Mouse (Mus musculus): ENCODE measurements around the gene Actr5. TPM values are rescaled to one million over a fixed set of nuclear protein-coding genes. Genes with fewer than 3 reads are reported as not detected.

Actr5 gene
- polyA plus RNA-seq, 1 experiment from 2014 or later, result 10.5 TPM

DNA sequence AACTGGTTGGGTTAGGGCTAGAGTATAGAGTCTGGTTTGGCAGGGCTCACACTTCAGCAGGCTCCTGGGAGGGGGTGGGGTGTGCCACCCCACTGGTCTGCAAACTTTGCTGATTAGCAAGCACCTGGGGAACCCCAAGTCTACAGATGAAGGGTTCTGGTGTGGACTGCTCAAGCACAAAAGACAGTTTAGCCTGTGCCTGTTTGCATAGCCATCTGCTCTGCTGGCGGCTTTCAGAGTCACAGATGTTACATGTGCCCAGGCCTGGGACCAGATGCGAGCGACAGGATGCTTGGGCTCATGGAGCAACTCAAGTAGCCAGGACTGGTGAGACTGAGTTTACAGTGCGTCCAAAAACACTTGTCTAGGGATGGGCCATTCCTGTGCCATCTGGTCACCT lies 48.8 kb downstream of the Actr5 start:
- Histone ChIP-seq H3K4me1 (ENCODE audit: control insufficient read depth, insufficient read depth, low read length) (peaks cover 7% of the 10 kb centered on the region; the same call in 1 of the 2 replicates), H3K27me3 (ENCODE audit: control insufficient read depth, insufficient read depth, low read length) (peaks cover 6% of the 10 kb centered on the region; the same call in 1 of the 2 replicates), H3K9ac (replicated peaks; ENCODE audit: low read depth, low read length) (no peak overlapping the region), H3K4me2 (replicated peaks; ENCODE audit: low read depth, low read length) (no peak overlapping the region), H3K4me3 (ENCODE audit: low read depth, low read length) (no peak overlapping the region), H3K36me3 (ENCODE audit: control insufficient read depth, insufficient read depth, low read length) (no peaks in the 10 kb centered on the region), H3K9me3 (ENCODE audit: control insufficient read depth, low read depth, low read length) (no peaks in the 10 kb centered on the region), H3K27ac (ENCODE audit: low read length) (no peak overlapping the region; the same call in 1 of the 2 replicates)
- ATAC-seq (ENCODE audit: insufficient number of reproducible peaks, insufficient read depth, low FRiP score, low read depth), result no peak
- 62% methylated on average over 4 of the region's 4 CpGs for WGBS

DNA sequence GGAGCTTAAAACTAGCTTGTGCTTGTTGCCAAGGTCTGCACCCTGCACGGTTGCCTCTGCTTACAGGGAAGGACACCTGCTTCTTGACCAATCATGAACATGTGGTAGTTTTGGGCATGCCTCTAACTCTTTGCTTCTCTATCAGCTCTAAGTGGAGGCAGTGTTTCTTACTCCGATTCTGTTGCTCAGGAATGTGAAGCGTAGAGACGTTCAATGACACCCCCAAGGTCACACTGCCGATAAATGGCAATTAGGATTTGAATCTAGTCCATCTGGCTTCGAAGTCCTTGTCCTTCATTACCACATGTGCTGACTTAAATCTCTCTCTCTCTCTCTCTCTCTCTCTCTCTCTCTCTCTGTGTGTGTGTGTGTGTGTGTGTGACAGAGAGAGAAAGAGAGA lies 49.4 kb downstream of the Actr5 start:
- ATAC-seq (ENCODE audit: insufficient number of reproducible peaks, insufficient read depth, low FRiP score, low read depth), result no peak
- H3K9me3 ChIP-seq (ENCODE audit: control insufficient read depth, low read depth, low read length), result no peaks in the 10 kb centered on the region
- no peak overlapping the region for H3K4me2 ChIP-seq (replicated peaks; ENCODE audit: low read depth, low read length)
- H3K4me3 ChIP-seq (ENCODE audit: low read depth, low read length), result no peak overlapping the region
- 73% methylated on average over 6 of the region's 6 CpGs for WGBS
- no peaks in the 10 kb centered on the region for H3K27me3 ChIP-seq (ENCODE audit: control insufficient read depth, insufficient read depth, low read length)
- H3K27ac ChIP-seq (ENCODE audit: low read length), result no peak overlapping the region
- 0 out of 2 replicates have a peak, but pooled peaks cover 5% of the 10 kb centered on the region for H3K4me1 ChIP-seq (ENCODE audit: control insufficient read depth, insufficient read depth, low read length)
- no peaks in the 10 kb centered on the region for H3K36me3 ChIP-seq (ENCODE audit: control insufficient read depth, insufficient read depth, low read length)
- no peak overlapping the region for H3K9ac ChIP-seq (replicated peaks; ENCODE audit: low read depth, low read length)

DNA sequence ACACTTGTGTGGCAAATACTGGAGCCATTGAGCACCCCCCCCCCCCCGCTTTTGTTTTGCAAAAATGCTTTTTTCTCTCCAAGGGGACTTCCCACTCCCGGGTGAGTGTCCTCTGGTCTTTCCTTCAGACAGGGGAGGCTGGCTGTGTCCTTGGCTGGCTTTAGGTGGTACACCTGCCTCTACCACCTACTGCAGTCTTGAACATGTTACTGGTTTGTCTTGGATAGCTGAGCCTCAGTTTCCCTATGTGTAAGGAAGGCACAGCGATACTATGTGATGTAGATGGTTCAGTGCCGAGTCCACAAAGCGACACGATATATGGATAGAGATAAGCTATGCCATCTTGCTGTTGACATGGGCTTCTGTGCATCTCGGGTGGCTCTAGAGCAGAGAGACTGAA lies 50.1 kb downstream of the Actr5 start:
- no peaks in the 10 kb centered on the region for H3K36me3 ChIP-seq (ENCODE audit: control insufficient read depth, insufficient read depth, low read length)
- H3K27ac ChIP-seq (ENCODE audit: low read length), result no peak overlapping the region
- no peak overlapping the region for H3K4me2 ChIP-seq (replicated peaks; ENCODE audit: low read depth, low read length)
- WGBS, result 76% methylated on average over 7 of the region's 7 CpGs
- no peak overlapping the region for H3K4me3 ChIP-seq (ENCODE audit: low read depth, low read length)
- no peaks in the 10 kb centered on the region for H3K27me3 ChIP-seq (ENCODE audit: control insufficient read depth, insufficient read depth, low read length)
- no peaks in the 10 kb centered on the region for H3K9me3 ChIP-seq (ENCODE audit: control insufficient read depth, low read depth, low read length)
- 0 out of 2 replicates have a peak, but pooled peaks cover 5% of the 10 kb centered on the region for H3K4me1 ChIP-seq (ENCODE audit: control insufficient read depth, insufficient read depth, low read length)
- no peak for ATAC-seq (ENCODE audit: insufficient number of reproducible peaks, insufficient read depth, low FRiP score, low read depth)
- H3K9ac ChIP-seq (replicated peaks; ENCODE audit: low read depth, low read length), result no peak overlapping the region

DNA sequence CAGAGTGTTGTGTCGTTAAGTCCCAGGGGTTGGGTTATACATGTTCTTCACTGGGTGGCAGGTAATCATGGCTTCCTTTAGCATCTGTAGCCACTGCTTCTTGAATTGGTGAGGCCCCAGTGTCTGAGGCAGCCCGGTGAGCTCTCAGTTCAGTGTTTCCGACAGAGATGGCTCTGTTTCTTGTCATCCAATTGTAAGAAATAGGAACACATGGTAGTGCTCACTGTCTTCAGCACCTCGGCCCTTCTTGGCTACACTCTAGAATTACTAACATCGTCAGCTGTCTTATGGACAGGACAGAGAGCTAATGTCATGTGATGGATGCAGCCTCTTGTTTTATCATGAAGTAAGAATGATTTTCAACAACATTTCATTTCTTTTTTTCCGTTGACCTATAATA lies 50.5 kb downstream of the Actr5 start:
- no peak overlapping the region for H3K27ac ChIP-seq (ENCODE audit: low read length)
- ATAC-seq (ENCODE audit: insufficient number of reproducible peaks, insufficient read depth, low FRiP score, low read depth), result no peak
- WGBS, result 55% methylated on average over 6 of the region's 6 CpGs
- H3K9ac ChIP-seq (replicated peaks; ENCODE audit: low read depth, low read length), result no peak overlapping the region
- H3K4me3 ChIP-seq (ENCODE audit: low read depth, low read length), result no peak overlapping the region
- 0 out of 2 replicates have a peak, but pooled peaks cover 5% of the 10 kb centered on the region for H3K4me1 ChIP-seq (ENCODE audit: control insufficient read depth, insufficient read depth, low read length)
- no peaks in the 10 kb centered on the region for H3K36me3 ChIP-seq (ENCODE audit: control insufficient read depth, insufficient read depth, low read length)
- no peaks in the 10 kb centered on the region for H3K9me3 ChIP-seq (ENCODE audit: control insufficient read depth, low read depth, low read length)
- no peak overlapping the region for H3K4me2 ChIP-seq (replicated peaks; ENCODE audit: low read depth, low read length)
- no peaks in the 10 kb centered on the region for H3K27me3 ChIP-seq (ENCODE audit: control insufficient read depth, insufficient read depth, low read length)

DNA sequence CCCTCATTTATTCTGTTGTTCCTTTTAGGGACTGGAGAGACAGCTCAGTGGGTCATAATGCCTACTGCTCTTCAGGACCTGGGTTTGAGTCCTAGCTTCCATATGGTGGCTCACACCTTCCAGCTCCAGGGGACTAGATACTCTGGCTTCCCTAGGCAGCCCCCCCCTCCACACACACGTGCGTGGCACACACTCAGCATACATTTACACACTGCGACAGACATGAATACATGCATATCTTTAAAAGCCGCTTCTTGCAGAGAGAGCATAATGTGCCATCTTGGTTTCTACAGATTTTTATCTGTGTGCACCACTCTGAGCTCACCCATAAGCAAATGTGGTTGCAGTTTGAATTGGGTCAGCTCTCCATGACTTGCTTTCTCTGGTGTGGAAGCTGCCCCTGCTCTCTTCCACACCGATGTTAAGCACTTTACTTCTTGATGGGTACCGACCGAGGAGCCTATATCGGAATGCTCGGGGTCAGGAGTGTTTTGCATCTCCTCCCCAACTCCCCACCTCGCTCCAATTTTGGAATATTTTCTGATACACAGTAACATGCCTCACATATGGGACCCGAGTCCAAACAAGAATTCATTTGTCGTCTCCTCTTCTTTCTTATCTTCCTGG lies 51.3 kb downstream of the Actr5 start:
- H3K9ac ChIP-seq (replicated peaks; ENCODE audit: low read depth, low read length), result no peak overlapping the region
- 0 out of 2 replicates have a peak, but pooled peaks cover 5% of the 10 kb centered on the region for H3K4me1 ChIP-seq (ENCODE audit: control insufficient read depth, insufficient read depth, low read length)
- no peak for ATAC-seq (ENCODE audit: insufficient number of reproducible peaks, insufficient read depth, low FRiP score, low read depth)
- no peaks in the 10 kb centered on the region for H3K36me3 ChIP-seq (ENCODE audit: control insufficient read depth, insufficient read depth, low read length)
- H3K27ac ChIP-seq (ENCODE audit: low read length), result no peak overlapping the region
- 90% methylated on average over 12 of the region's 12 CpGs for WGBS
- no peaks in the 10 kb centered on the region for H3K9me3 ChIP-seq (ENCODE audit: control insufficient read depth, low read depth, low read length)
- no peak overlapping the region for H3K4me3 ChIP-seq (ENCODE audit: low read depth, low read length)
- no peak overlapping the region for H3K4me2 ChIP-seq (replicated peaks; ENCODE audit: low read depth, low read length)
- H3K27me3 ChIP-seq (ENCODE audit: control insufficient read depth, insufficient read depth, low read length), result no peaks in the 10 kb centered on the region

DNA sequence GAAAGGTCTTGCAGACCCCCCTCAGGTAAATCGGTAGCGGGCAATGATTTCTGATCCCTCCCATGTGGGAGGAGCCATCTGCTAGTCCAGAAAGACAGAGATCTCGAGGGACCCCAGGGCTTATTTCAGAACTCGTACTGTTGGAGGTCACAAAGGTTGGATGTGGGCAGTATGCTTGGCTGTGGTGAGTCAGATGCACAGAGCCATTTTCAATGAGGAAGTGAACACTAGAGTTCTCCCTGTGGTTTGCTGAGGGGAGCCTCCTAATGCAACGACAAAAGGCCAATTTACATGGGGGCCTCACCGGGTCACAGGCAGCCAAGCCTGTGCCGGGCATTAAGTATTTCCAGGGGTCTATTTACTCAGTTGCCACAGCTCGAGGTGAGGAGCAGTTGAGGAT lies 53.3 kb downstream of the Actr5 start:
- H3K4me2 ChIP-seq (replicated peaks; ENCODE audit: low read depth, low read length), result no peak overlapping the region
- no peaks in the 10 kb centered on the region for H3K36me3 ChIP-seq (ENCODE audit: control insufficient read depth, insufficient read depth, low read length)
- H3K4me3 ChIP-seq (ENCODE audit: low read depth, low read length), result no peak overlapping the region
- ATAC-seq (ENCODE audit: insufficient number of reproducible peaks, insufficient read depth, low FRiP score, low read depth), result no peak
- H3K9ac ChIP-seq (replicated peaks; ENCODE audit: low read depth, low read length), result no peak overlapping the region
- no peak overlapping the region for H3K27ac ChIP-seq (ENCODE audit: low read length)
- 0 out of 2 replicates have a peak, but pooled peaks cover 5% of the 10 kb centered on the region for H3K4me1 ChIP-seq (ENCODE audit: control insufficient read depth, insufficient read depth, low read length)
- 69% methylated on average over 8 of the region's 8 CpGs for WGBS
- no peaks in the 10 kb centered on the region for H3K9me3 ChIP-seq (ENCODE audit: control insufficient read depth, low read depth, low read length)
- H3K27me3 ChIP-seq (ENCODE audit: control insufficient read depth, insufficient read depth, low read length), result no peaks in the 10 kb centered on the region

DNA sequence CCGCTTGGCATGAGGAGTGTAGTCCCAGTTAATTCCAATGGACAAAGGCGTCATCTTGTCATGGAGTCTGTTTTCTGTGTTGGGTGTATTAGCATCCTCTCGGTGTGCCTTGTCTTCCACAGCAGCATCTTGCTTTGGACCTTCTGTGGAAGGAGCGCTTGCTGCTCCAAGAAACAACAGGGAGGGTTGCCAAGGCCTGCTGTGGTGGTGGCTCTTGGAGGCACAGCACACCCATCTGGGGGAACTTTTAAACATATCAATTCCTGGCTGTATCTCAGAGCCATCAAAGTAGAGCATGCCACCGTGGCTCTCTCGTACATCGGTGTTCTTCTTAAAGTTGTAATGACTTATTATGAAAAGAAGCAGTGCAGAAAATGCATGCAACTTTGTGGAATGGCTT lies 54.4 kb downstream of the Actr5 start:
- Histone ChIP-seq H3K36me3 (ENCODE audit: control insufficient read depth, insufficient read depth, low read length) (no peaks in the 10 kb centered on the region), H3K9me3 (ENCODE audit: control insufficient read depth, low read depth, low read length) (no peaks in the 10 kb centered on the region), H3K4me2 (replicated peaks; ENCODE audit: low read depth, low read length) (no peak overlapping the region), H3K4me3 (ENCODE audit: low read depth, low read length) (no peak overlapping the region), H3K4me1 (ENCODE audit: control insufficient read depth, insufficient read depth, low read length) (no peaks in the 10 kb centered on the region), H3K9ac (replicated peaks; ENCODE audit: low read depth, low read length) (no peak overlapping the region), H3K27ac (ENCODE audit: low read length) (no peak overlapping the region), H3K27me3 (ENCODE audit: control insufficient read depth, insufficient read depth, low read length) (no peaks in the 10 kb centered on the region)
- no peak for ATAC-seq (ENCODE audit: insufficient number of reproducible peaks, insufficient read depth, low FRiP score, low read depth)
- WGBS, result 93% methylated on average over 7 of the region's 7 CpGs

DNA sequence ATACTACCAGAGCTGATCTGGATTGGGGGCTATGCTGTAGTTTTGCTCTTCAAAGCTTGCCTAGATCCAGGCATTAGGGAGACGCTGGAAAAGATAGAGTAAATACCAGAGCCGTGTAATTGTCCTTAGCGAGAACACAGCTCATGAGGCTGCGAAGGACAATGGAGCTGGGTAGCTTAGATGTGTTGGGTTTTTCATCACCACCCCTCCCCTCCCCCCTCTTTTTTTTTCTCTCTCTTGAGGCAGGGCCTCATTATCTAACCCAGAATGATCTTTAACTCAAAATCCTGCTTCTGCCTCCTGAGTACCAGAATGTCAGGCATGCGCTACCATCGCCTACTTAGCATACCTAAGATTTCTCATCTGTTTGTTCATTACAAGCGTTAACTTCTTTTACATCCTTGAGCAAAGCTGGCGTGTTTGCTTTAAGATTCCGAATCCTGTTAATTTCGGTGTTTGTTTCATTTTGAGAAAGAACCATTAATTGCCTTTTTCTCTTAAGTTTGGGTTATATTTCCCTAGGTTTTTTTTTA lies 55.7 kb downstream of the Actr5 start:
- H3K9me3 ChIP-seq (ENCODE audit: control insufficient read depth, low read depth, low read length), result no peaks in the 10 kb centered on the region
- H3K27ac ChIP-seq (ENCODE audit: low read length), result no peak overlapping the region
- H3K9ac ChIP-seq (replicated peaks; ENCODE audit: low read depth, low read length), result no peak overlapping the region
- no peaks in the 10 kb centered on the region for H3K4me1 ChIP-seq (ENCODE audit: control insufficient read depth, insufficient read depth, low read length)
- WGBS, result 77% methylated on average over 10 of the region's 10 CpGs
- H3K4me2 ChIP-seq (replicated peaks; ENCODE audit: low read depth, low read length), result no peak overlapping the region
- H3K4me3 ChIP-seq (ENCODE audit: low read depth, low read length), result no peak overlapping the region
- no peaks in the 10 kb centered on the region for H3K36me3 ChIP-seq (ENCODE audit: control insufficient read depth, insufficient read depth, low read length)
- ATAC-seq (ENCODE audit: insufficient number of reproducible peaks, insufficient read depth, low FRiP score, low read depth), result no peak
- no peaks in the 10 kb centered on the region for H3K27me3 ChIP-seq (ENCODE audit: control insufficient read depth, insufficient read depth, low read length)

DNA sequence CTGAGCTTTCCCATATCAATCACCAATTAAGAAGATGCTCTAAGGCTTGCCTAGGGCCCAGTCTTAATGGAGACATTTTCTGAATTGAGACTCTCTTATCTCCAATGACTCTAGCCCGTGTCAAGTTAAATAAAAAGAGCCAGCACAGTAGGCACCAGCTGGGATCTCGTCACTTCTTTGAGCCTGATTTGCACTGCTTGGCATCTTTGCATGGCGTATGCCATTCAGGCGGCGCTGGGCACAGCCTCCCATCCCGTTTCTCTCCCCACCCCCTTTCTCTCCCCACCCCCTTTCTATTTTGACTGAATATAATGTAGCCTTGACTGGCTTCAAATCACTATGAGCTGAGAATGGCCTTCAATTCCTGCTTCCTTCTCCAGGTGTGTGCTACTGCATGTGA lies 57.0 kb downstream of the Actr5 start:
- no peak overlapping the region for H3K9ac ChIP-seq (replicated peaks; ENCODE audit: low read depth, low read length)
- no peaks in the 10 kb centered on the region for H3K36me3 ChIP-seq (ENCODE audit: control insufficient read depth, insufficient read depth, low read length)
- no peak overlapping the region for H3K4me2 ChIP-seq (replicated peaks; ENCODE audit: low read depth, low read length)
- H3K9me3 ChIP-seq (ENCODE audit: control insufficient read depth, low read depth, low read length), result no peaks in the 10 kb centered on the region
- no peaks in the 10 kb centered on the region for H3K27me3 ChIP-seq (ENCODE audit: control insufficient read depth, insufficient read depth, low read length)
- H3K27ac ChIP-seq (ENCODE audit: low read length), result no peak overlapping the region
- no peak for ATAC-seq (ENCODE audit: insufficient number of reproducible peaks, insufficient read depth, low FRiP score, low read depth)
- 79% methylated on average over 6 of the region's 6 CpGs for WGBS
- H3K4me3 ChIP-seq (ENCODE audit: low read depth, low read length), result no peak overlapping the region
- H3K4me1 ChIP-seq (ENCODE audit: control insufficient read depth, insufficient read depth, low read length), result no peaks in the 10 kb centered on the region

Measured in stomach, embryonic 14.5 days (tissue).